ENCODE assay signal across 8 mouse cellular contexts in genomic region chr11:79398336-79398735, GRCm38 (mm10). TPM values are rescaled to one million over a fixed set of nuclear protein-coding genes. Genes with fewer than 3 reads are reported as not detected.
A peak's percentile ranks its signal among the peaks of the same experiment; 100 is the strongest.
DNase-seq lines count a peak whose midpoint lies in the region; ATAC-seq and TF ChIP-seq lines count a peak whose summit lies in the region.

No protein-coding gene starts in this region.

- no peaks in the 10 kb centered on the region for H3K4me1 ChIP-seq in liver, postnatal 0 days (ENCODE audit: insufficient read depth)

- DNase-seq in MN1 (ENCODE audit: low spot score), result peak; percentile 72
- DNase-seq in cerebellum, adult 8-10 months, result peak; percentile 86
- DNase-seq in gastrocnemius, adult 8-10 months (ENCODE audit: low spot score in 2 of 2), result peak; percentile 67 to 71
- peak; percentile 88 to 97 for DNase-seq in kidney, postnatal 25 days
- peak; percentile 91 for DNase-seq in liver, postnatal 0 days
- peak; percentile 79 to 91 for DNase-seq in right cerebral cortex, postnatal 10 days (ENCODE audit: low spot score in 2 of 2)
- DNase-seq in urinary bladder, postnatal 14 days (ENCODE audit: low spot score), result peak; percentile 91

- no peak overlapping the region for H3ac ChIP-seq in C2C12 (ENCODE audit: control insufficient read depth, insufficient read length, low read depth)

- peaks cover 71% of the 10 kb centered on the region for H3K36me3 ChIP-seq in C2C12 (ENCODE audit: control insufficient read depth, insufficient read depth)
- 0 out of 2 replicates have a peak, but pooled peaks cover 2% of the 10 kb centered on the region for H3K36me3 ChIP-seq in liver, postnatal 0 days (replicated peaks; ENCODE audit: insufficient read depth, low read length)

- H3K79me3 ChIP-seq in C2C12 (ENCODE audit: low read depth), result no peaks in the 10 kb centered on the region

- WGBS in liver, postnatal 0 days (ENCODE audit: insufficient replicate concordance), result 40% methylated on average over 3 of the region's 3 CpGs

- H3K79me2 ChIP-seq in C2C12 (ENCODE audit: control insufficient read depth, insufficient read depth), result no peaks in the 10 kb centered on the region

- no peaks in the 10 kb centered on the region for H3K9me3 ChIP-seq in liver, postnatal 0 days (ENCODE audit: low read length)

- TF ChIP-seq EP300 in liver, postnatal 0 days (IDR thresholded peaks at IDR 0.05; ENCODE audit: low read depth), result no peak

- no peak overlapping the region for H3K9ac ChIP-seq in liver, postnatal 0 days (replicated peaks)

- peak; percentile 62 for ATAC-seq in liver, postnatal 0 days

- TF ChIP-seq CTCF in C2C12 (IDR thresholded peaks at IDR 0.05; ENCODE audit: control insufficient read depth, insufficient read depth, insufficient read length), result peak; percentile 68
- TF ChIP-seq CTCF in liver, postnatal 0 days (IDR thresholded peaks at IDR 0.05; ENCODE audit: low read depth), result peak; percentile 96

- H3K4me2 ChIP-seq in liver, postnatal 0 days (ENCODE audit: low read depth, low read length), result no peak overlapping the region

- H3K27ac ChIP-seq in liver, postnatal 0 days (ENCODE audit: low read depth), result no peak overlapping the region

- no peak overlapping the region for H3K4me3 ChIP-seq in C2C12 (ENCODE audit: insufficient read depth, poor library complexity, severe bottlenecking)
- H3K4me3 ChIP-seq in liver, postnatal 0 days (ENCODE audit: low read depth, low read length), result no peak overlapping the region

- no peaks in the 10 kb centered on the region for H3K27me3 ChIP-seq in C2C12 (ENCODE audit: control insufficient read depth, insufficient read depth, insufficient read length)
- no peaks in the 10 kb centered on the region for H3K27me3 ChIP-seq in liver, postnatal 0 days (ENCODE audit: insufficient read depth, low read length)

TF ChIP-seq in C2C12, 6 proteins besides CTCF, POLR2A, EP300 and RAD21:
- TF ChIP-seq MAX (IDR thresholded peaks at IDR 0.05) (no peak), FOSL1 (IDR thresholded peaks at IDR 0.05; ENCODE audit: insufficient read depth, low read length, poor library complexity, severe bottlenecking) (no peak), USF1 (IDR thresholded peaks at IDR 0.05; ENCODE audit: low read depth) (no peak), MYOG (IDR thresholded peaks at IDR 0.05; ENCODE audit: control insufficient read depth, extremely low read depth, insufficient read length) (no peak), CEBPB (IDR thresholded peaks at IDR 0.05; ENCODE audit: low read depth) (no peak), MYOD1 (IDR thresholded peaks at IDR 0.05; ENCODE audit: control insufficient read depth, insufficient read length, low read depth) (no peak)

RNA-seq across cellular contexts. Expression of gene Nf1, which starts 58.8 kb away (rescaled TPM):
- polyA plus RNA-seq in C2C12 (2012; fragmentation: generic; extraction: Trizol), result 8.0 TPM
- 10 to 100 TPM; 13.8 to 17.5 (median 16.6) TPM for total RNA-seq in gastrocnemius, adult 8-10 months (2022)
- polyA plus RNA-seq in liver, postnatal 0 days (2015; fragmentation: Nextera tagmentation; extraction: Ambion mirVana), result 2.7 and 2.8 TPM in 2 replicates
